Mouse (Mus musculus) v-Abl transformed pro-B cells (cell line): Measurements from ENCODE around the gene Ehbp1l1.

ENCODE experiments used
- in situ Hi-C, 2 experiments: fragments of 400-800 bp; cut with MboI; formaldehyde crosslinking; loops; one replicate each; pipeline ENCODE4 v1.15.1; 2025; ENCODE audit not compliant: unreplicated experiment in 2 of 2

Ehbp1l1 gene

GRCm38 (mm10) chr19:5685431-5685830 lies 40.7 kb downstream of the Ehbp1l1 start:
- in situ Hi-C loops: no loop called here

DNA sequence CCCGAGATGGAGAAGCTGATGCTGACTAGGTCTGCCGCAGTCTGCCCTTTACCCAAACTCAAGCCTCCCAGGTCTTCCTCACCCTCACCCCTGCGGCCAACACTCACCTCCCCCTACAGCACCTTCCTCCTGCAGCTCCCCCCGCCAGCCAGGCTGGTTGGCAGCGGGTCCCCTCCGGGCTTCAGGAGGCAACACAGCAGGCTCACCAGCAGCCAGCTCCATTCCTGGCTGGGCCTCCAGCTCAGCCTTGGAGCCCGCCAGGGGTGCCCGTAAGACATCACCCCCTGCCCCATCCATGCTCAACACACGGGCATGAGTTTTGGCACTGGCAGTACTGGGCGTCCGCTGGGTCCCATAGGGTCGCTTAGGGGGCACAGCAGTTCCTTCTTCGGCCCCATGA lies 41.1 kb downstream of the Ehbp1l1 start:
- in situ Hi-C loops: no loop called here

DNA sequence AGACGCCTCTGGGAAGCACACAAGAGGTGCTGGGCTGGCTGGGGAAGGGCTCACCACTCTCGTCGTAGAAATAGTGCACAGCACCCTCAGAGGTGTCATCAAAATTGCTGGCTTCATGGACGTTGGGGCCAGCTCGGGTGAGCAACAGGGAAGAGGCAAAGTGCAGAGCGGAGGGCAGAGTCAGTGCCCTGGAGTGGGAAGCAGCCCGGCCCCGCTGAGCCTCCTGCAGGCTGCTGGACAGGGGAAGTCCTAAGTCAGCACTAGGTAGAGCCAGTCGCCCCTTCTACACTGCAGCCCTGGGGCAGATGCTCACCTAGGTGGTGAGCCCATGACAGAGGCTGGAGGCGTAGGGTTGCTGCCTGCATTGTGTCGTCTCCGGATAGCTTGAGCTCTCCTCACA lies 41.9 kb downstream of the Ehbp1l1 start:
- in situ Hi-C loops: no loop called here

DNA sequence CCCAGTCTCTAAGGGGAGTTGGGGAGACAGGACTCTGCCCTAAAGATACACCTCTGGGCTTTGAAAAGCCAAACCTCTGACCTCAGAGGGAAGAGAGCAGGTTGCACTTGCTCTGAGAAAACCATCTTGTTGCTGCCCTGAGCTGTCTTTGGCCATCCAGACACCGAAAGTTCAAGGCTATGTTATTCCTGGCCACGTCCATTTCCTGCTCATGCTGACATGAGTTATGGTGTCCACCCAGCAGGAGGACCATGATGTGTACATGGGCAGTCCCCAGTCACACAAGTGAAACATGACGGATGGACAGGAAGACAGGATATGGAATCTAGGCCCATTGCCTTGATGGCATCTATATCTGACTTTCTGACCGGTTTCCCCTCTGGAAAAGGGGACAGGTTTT lies 45.7 kb downstream of the Ehbp1l1 start:
- in situ Hi-C loops: no loop called here

- in situ Hi-C loops: no loop called here
These were observed 57.7 kb downstream of the Ehbp1l1 start for GRCm38 (mm10) chr19:5668372-5668771.

GRCm38 (mm10) chr19:5666386-5666785 lies 59.7 kb downstream of the Ehbp1l1 start:
- in situ Hi-C loops: no loop called here

DNA sequence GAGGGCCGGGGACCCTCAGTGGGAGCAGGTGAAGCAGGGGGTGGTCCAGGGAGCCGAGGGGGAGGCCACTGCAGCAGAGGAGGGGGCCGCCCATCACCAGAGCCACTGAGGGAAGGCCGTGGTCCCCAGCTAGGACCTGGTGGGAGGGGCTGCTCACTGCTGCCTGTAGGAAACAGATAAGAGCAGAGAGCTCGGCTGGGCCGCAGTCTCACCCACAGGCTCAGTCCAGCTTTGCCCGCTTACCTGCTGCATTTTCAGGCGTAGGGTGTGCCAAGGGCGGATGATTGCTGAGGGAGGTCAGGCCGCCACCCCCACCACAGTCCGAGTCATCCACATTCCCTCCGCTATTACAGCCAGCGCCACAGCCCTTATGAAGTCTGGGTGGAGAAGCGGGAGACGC lies 60.7 kb downstream of the Ehbp1l1 start:
- in situ Hi-C loops: no loop called here

DNA sequence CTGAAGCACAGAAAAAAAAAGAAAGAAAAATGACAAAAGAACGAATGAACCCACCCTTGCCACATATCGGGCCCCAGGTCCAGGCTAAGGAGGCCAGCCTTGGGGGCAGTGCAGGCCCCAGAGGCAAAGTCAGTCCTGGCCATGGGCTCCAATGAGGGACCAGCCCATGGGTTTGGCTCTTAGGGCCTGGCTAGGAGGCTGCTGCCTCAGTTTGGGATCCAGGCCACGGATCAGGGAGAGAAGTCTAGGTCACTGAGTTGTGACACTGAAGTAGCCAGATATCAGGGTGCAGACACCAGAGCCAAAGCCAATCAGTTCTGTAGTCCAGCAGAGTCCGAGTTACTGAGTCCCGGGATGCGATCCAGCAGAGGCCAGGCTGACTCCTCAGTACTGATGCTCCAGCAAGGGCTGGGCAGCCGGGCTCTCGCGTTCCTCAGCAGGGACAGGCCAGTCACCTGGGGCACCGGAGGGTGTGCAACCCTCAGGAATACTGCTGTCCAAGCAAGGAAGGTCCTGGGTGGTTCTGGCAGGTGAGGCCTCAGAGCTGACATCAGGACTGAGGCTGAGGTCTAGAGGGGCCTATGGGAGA lies 61.4 kb downstream of the Ehbp1l1 start:
- in situ Hi-C loops: no loop called here

- in situ Hi-C loops: no loop called here
These were observed 62.9 kb downstream of the Ehbp1l1 start, which contains the start of gene Sipa1 for GRCm38 (mm10) chr19:5662981-5663913. Gene Sipa1 (minus strand): TSS chr19:5663707.

GRCm38 (mm10) chr19:5662310-5662709 lies 63.8 kb downstream of the Ehbp1l1 start:
- in situ Hi-C loops: no loop called here

- in situ Hi-C loops: no loop called here
These were observed 65.0 kb downstream of the Ehbp1l1 start for GRCm38 (mm10) chr19:5660942-5661751.
